Mouse (Mus musculus): ENCODE results near the gene 2310011J03Rik.

- TF ChIP-seq POLR2A (IDR thresholded peaks at IDR 0.05; ENCODE audit: control insufficient read depth, extremely low read depth, insufficient read depth, low read length, poor library complexity) (no peak), CTCF (IDR thresholded peaks at IDR 0.05; ENCODE audit: borderline replicate concordance, control insufficient read depth, extremely low read depth, insufficient read depth, low read length, poor library complexity) (no peak)
These were observed 20.7 kb upstream of the 2310011J03Rik start for GRCm38 (mm10) chr10:80341026-80341425.

Measured in thymus, adult 2 months (tissue).